Comparison of ENCODE assay signal across 1 mouse cellular context in genomic region chr13:21472427-21472826, GRCm38 (mm10).
TF ChIP-seq lines count a peak whose summit lies in the region.

No protein-coding gene starts in this region.

TF ChIP-seq in MEL, 35 proteins besides CTCF, POLR2A, EP300 and RAD21:
- TF ChIP-seq GATA1 (IDR thresholded peaks at IDR 0.05; ENCODE audit: low read depth, low read length) (peak; percentile 78), TCF12 (IDR thresholded peaks at IDR 0.05; ENCODE audit: low read depth, low read length) (peak; percentile 71), MEF2A (IDR thresholded peaks at IDR 0.05; ENCODE audit: extremely low read depth, insufficient replicate concordance, low read depth, low read length, poor library complexity, severe bottlenecking) (no peak), TAL1 (IDR thresholded peaks at IDR 0.05; ENCODE audit: low read length) (peak; percentile 12; the same call in 1 of the 2 replicates), POLR2AphosphoS5 (IDR thresholded peaks at IDR 0.05; ENCODE audit: borderline replicate concordance, low read depth, low read length) (no peak)
